Mouse (Mus musculus) thymus, postnatal 36 days (tissue): ENCODE results near the gene Klhdc8a.
A peak's percentile ranks its signal among the peaks of the same experiment; 100 is the strongest.

Experiments
- DNase-seq, 2 experiments: peaks; one replicate each; pipeline ENCODE4 v3.0.0; 2022; ENCODE audit warnings: mixed read lengths in 2 of 2

Klhdc8a gene

GRCm38 (mm10) chr1:132319242-132319641 is 20.8 kb downstream of the Klhdc8a start:
- DNase-seq = no peak

DNA sequence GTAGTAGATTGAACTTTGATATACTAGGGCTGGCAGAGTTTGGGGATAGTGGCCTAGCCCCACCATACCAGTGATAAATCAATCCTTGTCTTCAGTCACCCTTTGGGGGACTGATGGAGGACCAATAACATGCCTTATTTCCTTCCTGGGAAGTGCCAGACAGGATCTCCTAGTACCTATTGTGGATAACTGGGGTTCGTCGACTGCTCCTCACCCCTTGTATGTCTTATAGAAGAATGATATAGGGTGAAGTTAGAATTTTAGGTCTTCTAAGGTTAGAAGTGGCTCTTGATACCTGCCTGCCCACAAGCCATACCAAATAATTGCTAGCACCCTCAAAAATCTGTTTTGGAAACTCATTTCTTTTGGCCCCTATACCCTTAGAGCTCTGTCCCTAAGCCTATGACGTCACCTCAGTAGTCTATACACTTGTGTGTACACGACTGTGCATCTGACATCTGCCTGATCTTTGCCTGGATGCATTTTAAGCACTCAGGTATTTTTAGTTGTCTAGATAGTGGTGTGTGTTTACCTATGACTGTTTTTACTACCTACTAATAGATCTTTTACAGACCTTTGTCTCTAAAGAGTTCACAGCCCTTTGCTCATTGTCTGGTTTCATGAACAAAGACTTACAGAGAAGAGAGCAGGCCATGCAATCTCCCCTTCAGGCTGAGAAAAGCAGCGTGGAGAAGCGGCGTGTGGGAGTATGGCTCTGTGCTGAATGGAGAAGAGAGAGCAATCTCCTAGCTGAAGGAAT is 23.6 kb downstream of the Klhdc8a start:
- no peak for DNase-seq

- no peak for DNase-seq
Observed at GRCm38 (mm10) chr1:132322711-132323542, 24.5 kb downstream of the Klhdc8a start.

DNA sequence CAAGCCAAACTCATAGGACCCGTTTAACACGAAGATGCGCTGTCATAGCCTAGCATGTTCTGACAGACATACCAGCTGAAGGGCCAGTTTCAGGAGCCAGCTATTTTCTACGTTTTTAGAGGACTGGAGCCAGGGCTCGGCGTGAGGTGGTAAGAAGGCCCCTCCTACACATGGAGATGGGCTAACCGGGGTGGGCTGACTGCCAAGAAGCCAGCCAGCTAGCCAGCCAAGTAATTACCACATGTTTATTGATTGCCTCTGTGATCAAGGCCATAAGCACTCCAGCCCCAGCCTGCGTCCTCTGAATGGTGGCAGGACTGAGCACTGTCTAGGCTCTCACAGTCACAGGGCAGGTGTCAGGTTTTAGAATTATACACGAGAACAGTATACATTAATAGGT is 28.4 kb downstream of the Klhdc8a start:
- DNase-seq = no peak

DNA sequence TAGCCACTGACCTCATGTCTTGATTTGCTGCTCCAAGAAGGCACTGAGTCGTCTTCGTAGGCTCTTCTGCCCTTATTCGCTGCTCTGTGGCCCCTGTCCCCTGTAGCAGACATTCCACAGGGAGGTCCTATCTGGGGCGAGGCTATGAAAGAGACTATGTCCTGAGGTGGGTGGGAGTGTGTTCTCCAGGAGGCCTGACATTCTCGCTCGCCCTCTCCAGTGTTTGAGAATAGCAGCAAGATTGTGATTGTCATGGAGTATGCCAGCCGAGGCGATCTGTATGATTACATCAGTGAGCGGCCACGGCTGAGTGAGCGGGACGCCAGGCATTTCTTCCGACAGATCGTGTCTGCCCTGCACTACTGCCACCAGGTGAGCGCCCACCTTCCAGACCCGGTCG is 29.1 kb downstream of the Klhdc8a start:
- no peak for DNase-seq

DNA sequence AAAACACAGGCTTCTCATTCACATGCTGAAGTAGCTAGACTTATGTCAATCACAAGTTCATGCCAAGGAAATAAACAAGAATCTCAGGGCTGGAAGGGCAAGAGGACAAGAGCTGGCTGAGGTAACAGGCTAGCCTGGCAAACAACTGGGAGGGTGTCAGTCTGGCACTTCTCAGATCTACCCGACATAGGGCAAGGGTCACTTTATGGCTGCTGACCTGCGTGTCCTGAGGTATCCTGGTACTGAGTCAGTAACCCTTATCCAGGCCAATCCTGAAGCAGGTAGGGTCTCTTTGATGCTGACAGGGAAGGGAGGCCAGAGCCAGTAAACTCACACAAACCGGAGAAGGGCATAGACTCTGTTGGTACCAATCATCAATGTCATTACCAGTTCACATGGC is 30.1 kb downstream of the Klhdc8a start:
- DNase-seq = no peak

- no peak for DNase-seq
Observed at GRCm38 (mm10) chr1:132329656-132330055, 31.2 kb downstream of the Klhdc8a start.

- no peak for DNase-seq
Observed at GRCm38 (mm10) chr1:132330397-132330796, 32.0 kb downstream of the Klhdc8a start.

- DNase-seq = no peak
Observed at GRCm38 (mm10) chr1:132331283-132331682, 32.9 kb downstream of the Klhdc8a start.

GRCm38 (mm10) chr1:132333201-132333600 is 34.8 kb downstream of the Klhdc8a start:
- DNase-seq = no peak

GRCm38 (mm10) chr1:132333675-132334141 is 35.3 kb downstream of the Klhdc8a start:
- DNase-seq = no peak

DNA sequence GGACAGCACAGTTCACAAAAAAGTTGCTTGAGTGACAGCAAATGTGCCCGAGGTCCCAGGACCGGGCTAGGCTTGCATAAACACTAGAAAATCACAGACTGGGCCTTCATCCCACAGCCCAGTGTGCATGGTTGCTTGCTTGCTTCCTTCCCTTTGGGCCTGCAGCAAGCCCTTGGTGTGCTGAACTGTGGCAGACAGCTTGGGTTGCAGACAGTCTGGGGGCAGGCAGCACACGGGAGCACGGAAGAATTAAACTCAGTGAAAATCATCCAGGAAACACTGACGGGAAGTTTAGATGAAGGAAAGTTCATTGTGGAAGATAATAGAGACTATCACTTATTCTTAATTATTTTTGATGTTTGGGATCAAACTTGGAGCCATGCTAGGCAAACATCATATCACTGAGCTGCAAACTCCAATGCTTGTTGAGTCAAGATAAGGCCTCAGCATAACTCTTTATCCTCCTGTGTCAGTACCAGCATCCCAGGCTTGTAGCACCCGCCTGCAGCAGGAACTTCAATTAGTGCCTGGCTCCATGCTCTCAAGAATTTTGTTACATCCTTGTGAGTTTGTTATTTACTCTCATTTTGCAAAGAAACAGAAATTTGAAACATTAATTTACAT is 35.9 kb downstream of the Klhdc8a start:
- no peak for DNase-seq

GRCm38 (mm10) chr1:132335378-132335965 is 37.0 kb downstream of the Klhdc8a start:
- no peak for DNase-seq

- DNase-seq = no peak
Observed at GRCm38 (mm10) chr1:132336921-132337320, 38.5 kb downstream of the Klhdc8a start.

- no peak for DNase-seq
Observed at GRCm38 (mm10) chr1:132338027-132338660, 39.7 kb downstream of the Klhdc8a start.

GRCm38 (mm10) chr1:132341731-132342501 is 43.5 kb downstream of the Klhdc8a start:
- DNase-seq = peak; percentile 67 to 81

- no peak for DNase-seq
Observed at GRCm38 (mm10) chr1:132342518-132342917, 44.1 kb downstream of the Klhdc8a start.

DNA sequence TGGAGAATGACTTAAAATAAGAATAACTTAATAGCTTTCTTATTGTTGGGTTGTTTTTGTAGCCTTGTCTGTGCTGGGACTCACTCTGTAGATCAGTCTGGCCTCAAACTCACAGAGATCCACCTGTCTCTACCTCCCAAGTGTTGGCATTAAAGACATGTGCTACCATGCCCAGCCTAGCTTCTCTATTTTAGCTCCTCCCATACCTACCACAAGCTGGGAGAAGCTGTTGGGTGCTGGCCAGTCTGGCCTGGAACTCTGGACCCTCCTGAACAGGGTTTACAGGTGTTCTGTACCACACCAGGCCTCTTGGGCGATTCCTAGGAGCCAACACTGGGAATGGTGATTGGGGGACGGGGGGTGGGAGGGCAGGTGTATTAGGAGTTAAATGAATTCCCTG is 44.8 kb downstream of the Klhdc8a start:
- DNase-seq = no peak

DNA sequence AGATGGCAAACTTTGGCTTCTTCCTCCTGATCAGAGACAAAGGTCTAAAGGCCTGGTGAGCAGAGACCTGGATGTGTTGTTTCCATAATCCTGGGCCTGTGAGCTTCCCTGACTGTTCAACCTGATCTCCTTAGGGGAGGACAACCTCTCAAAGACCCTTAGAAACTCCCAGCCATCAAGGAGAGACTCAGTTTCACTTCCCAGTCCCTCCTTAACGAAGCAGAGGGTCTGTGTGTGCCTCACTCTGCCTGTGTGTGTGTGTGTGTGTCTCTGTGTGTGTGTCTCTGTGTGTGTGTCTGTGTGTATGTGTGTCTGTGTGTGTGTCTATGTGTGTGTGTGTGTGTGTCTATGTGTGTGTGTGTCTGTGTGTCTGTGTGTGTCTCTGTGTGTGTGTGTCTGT is 45.2 kb downstream of the Klhdc8a start:
- DNase-seq = no peak

DNA sequence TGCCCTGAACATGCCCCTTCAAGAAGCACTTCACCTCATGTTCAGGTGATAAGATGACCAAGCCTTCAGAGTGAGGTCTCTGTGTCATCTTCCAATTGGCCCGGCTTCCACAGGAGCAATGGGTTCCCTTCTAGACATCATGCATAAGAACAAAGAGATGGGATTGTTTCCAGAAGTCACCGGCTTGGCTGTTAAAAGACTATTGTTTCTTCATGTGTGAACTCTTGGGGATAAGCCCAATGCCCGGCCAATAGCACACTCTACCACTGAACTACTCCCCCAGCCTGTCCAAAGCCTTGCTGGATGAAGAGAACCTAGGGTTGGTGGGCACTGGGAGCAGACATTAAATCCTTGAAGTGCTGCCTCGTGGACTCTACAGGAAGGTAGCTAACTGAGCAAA is 47.1 kb downstream of the Klhdc8a start:
- no peak for DNase-seq

GRCm38 (mm10) chr1:132346134-132346851 is 47.9 kb downstream of the Klhdc8a start:
- no peak for DNase-seq
